Mouse (Mus musculus) MEL (cell line): ENCODE measurements around the gene Sh3rf3. TPM values are rescaled to one million over a fixed set of nuclear protein-coding genes. Genes with fewer than 3 reads are reported as not detected.

ENCODE experiments used
- DNase-seq: peaks from one replicate; pipeline ENCODE4 v3.0.0; 2011; ENCODE audit warnings: low read depth, low spot score
- H3K27ac ChIP-seq: 2 replicates; pipeline ENCODE4 v1.5.1; 2012; ENCODE audit warnings: low read depth, mild to moderate bottlenecking, control low read depth, low read length, moderate library complexity; ENCODE audit not compliant: control insufficient read depth
- H3K27me3 ChIP-seq, 2 experiments: fragments of 150-350 bp in 1 of 2; sonication (generic) in 1 of 2; 2 replicates each; pipeline ENCODE4 v1.6.1; 2012; ENCODE audit warnings: low read length in 2 of 2, mild to moderate bottlenecking in 2 of 2, improper control_type of control experiment in 1 of 2, moderate library complexity in 1 of 2; ENCODE audit not compliant: insufficient read depth in 2 of 2, control insufficient read depth in 1 of 2
- H3K36me3 ChIP-seq, 2 experiments: 2 replicates each; pipeline ENCODE4 v1.6.1; 2012 to 2014; ENCODE audit warnings: low read length in 2 of 2, improper control_type of control experiment in 1 of 2, inconsistent platforms in 1 of 2, mild to moderate bottlenecking in 1 of 2; ENCODE audit not compliant: insufficient read depth in 2 of 2, control insufficient read depth in 1 of 2
- H3K4me1 ChIP-seq, 2 experiments: fragments of 150-350 bp in 1 of 2; sonication (generic) in 1 of 2; 2 replicates each; pipeline ENCODE4 v1.6.1; 2012; ENCODE audit warnings: low read length in 2 of 2, improper control_type of control experiment in 1 of 2, mild to moderate bottlenecking in 1 of 2; ENCODE audit not compliant: insufficient read depth in 2 of 2, control insufficient read depth in 1 of 2
- H3K4me3 ChIP-seq, 2 experiments: fragments of 150-350 bp in 1 of 2; sonication (generic) in 1 of 2; 2 replicates each; pipeline ENCODE4 v1.5.1; 2012; ENCODE audit warnings: low read depth in 2 of 2, low read length in 2 of 2, mild to moderate bottlenecking in 2 of 2, moderate library complexity in 2 of 2, control low read depth in 1 of 2, improper control_type of control experiment in 1 of 2; ENCODE audit not compliant: control insufficient read depth in 1 of 2, insufficient read depth in 1 of 2
- H3K79me2 ChIP-seq: 2 replicates; pipeline ENCODE4 v1.6.1; 2012; ENCODE audit warnings: mild to moderate bottlenecking, low read length, moderate library complexity; ENCODE audit not compliant: control insufficient read depth, poor library complexity, insufficient read depth
- H3K9ac ChIP-seq: 2 replicates; pipeline ENCODE4 v1.6.1; 2012; ENCODE audit warnings: low read depth, mild to moderate bottlenecking, control low read depth, low read length, moderate library complexity; ENCODE audit not compliant: control insufficient read depth, poor library complexity, severe bottlenecking
- H3K9me3 ChIP-seq: fragments of 150-350 bp; sonication (generic); replicated peaks from 2 replicates; pipeline ENCODE4 v1.6.1; 2012; ENCODE audit warnings: mild to moderate bottlenecking, low read length, improper control_type of control experiment, moderate library complexity; ENCODE audit not compliant: insufficient read depth
- BHLHE40 ChIP-seq: IDR thresholded peaks from 2 replicates; pipeline ENCODE4 v1.6.1; 2012; ENCODE audit warnings: low read depth, mild to moderate bottlenecking, inconsistent platforms, low read length, improper control_type of control experiment, borderline replicate concordance
- CHD1 ChIP-seq: IDR thresholded peaks from 2 replicates; pipeline ENCODE4 v1.6.1; 2012; ENCODE audit warnings: low read depth, mild to moderate bottlenecking, inconsistent platforms, low read length, improper control_type of control experiment
- CHD2 ChIP-seq: IDR thresholded peaks from 2 replicates; pipeline ENCODE4 v1.6.1; 2011; ENCODE audit warnings: low read length, improper control_type of control experiment
- ETS1 ChIP-seq: IDR thresholded peaks from 2 replicates; pipeline ENCODE4 v1.6.1; 2012; ENCODE audit warnings: low read depth, mild to moderate bottlenecking, inconsistent platforms, low read length, improper control_type of control experiment, moderate library complexity
- GABPA ChIP-seq: IDR thresholded peaks from 2 replicates; pipeline ENCODE4 v1.6.1; 2012; ENCODE audit warnings: low read depth, mild to moderate bottlenecking, inconsistent platforms, low read length, improper control_type of control experiment, moderate library complexity
- GATA1 ChIP-seq: IDR thresholded peaks from 2 replicates; pipeline ENCODE4 v1.6.1; 2011; ENCODE audit warnings: low read depth, low read length, improper control_type of control experiment
- HCFC1 ChIP-seq: IDR thresholded peaks from 2 replicates; pipeline ENCODE4 v1.6.1; 2012; ENCODE audit warnings: low read depth, mild to moderate bottlenecking, inconsistent platforms, low read length, improper control_type of control experiment, moderate library complexity
- JUND ChIP-seq: IDR thresholded peaks from 2 replicates; pipeline ENCODE4 v1.6.1; 2011; ENCODE audit warnings: low read depth, mild to moderate bottlenecking, improper control_type of control experiment, low read length
- MAX ChIP-seq: IDR thresholded peaks from 2 replicates; pipeline ENCODE4 v1.6.1; 2011; ENCODE audit warnings: low read length, improper control_type of control experiment
- NRF1 ChIP-seq: IDR thresholded peaks from 2 replicates; pipeline ENCODE4 v1.6.1; 2014; ENCODE audit warnings: low read depth, mild to moderate bottlenecking, inconsistent platforms, low read length, improper control_type of control experiment, moderate library complexity; ENCODE audit not compliant: poor library complexity, insufficient read depth, severe bottlenecking
- POLR2AphosphoS2 ChIP-seq: IDR thresholded peaks from 2 replicates; pipeline ENCODE4 v1.6.1; 2011; ENCODE audit warnings: low read length, improper control_type of control experiment
- POLR2AphosphoS5 ChIP-seq: IDR thresholded peaks from 2 replicates; pipeline ENCODE4 v1.6.1; 2012; ENCODE audit warnings: low read depth, borderline replicate concordance, mild to moderate bottlenecking, inconsistent platforms, low read length, moderate library complexity, mixed read lengths
- RCOR1 ChIP-seq: IDR thresholded peaks from 2 replicates; pipeline ENCODE4 v1.6.1; 2012; ENCODE audit warnings: low read depth, mild to moderate bottlenecking, inconsistent platforms, low read length, improper control_type of control experiment
- ZC3H11A ChIP-seq: IDR thresholded peaks from 2 replicates; pipeline ENCODE4 v1.6.1; 2012; ENCODE audit warnings: low read depth, mild to moderate bottlenecking, inconsistent platforms, low read length, improper control_type of control experiment
- ZKSCAN1 ChIP-seq: IDR thresholded peaks from 2 replicates; pipeline ENCODE4 v1.6.1; 2012; ENCODE audit warnings: low read depth, mild to moderate bottlenecking, inconsistent platforms, low read length, improper control_type of control experiment, moderate library complexity
- ZMIZ1 ChIP-seq: IDR thresholded peaks from 2 replicates; pipeline ENCODE4 v1.6.1; 2012; ENCODE audit warnings: low read depth, mild to moderate bottlenecking, inconsistent platforms, low read length, improper control_type of control experiment, moderate library complexity
- ZNF384 ChIP-seq: IDR thresholded peaks from 2 replicates; pipeline ENCODE4 v1.6.1; 2012; ENCODE audit warnings: low read depth, mild to moderate bottlenecking, inconsistent platforms, low read length, improper control_type of control experiment
- polyA plus RNA-seq, 2 experiments: library from polyadenylated mRNA; stranded (reverse) in 1 of 2; unstranded in 1 of 2; fragments of >175 nt in 1 of 2; fragments of >200 nt in 1 of 2; gene quantifications; 2 replicates each; pipeline versions ENCODE4 v1.2.1 to v1.2.4; 2012; ENCODE audit warnings: low replicate concordance in 2 of 2, low read depth in 1 of 2; ENCODE audit not compliant: insufficient read length in 2 of 2, insufficient read depth in 1 of 2, missing spikeins in 1 of 2
- total RNA-seq: library from RNA; depleted of rRNA; stranded (reverse); fragments of 300-350 nt; gene quantifications from 2 replicates; pipeline ENCODE4 v1.2.3, GENCODE M21; 2012

The Sh3rf3 gene
- total and polyA plus RNA-seq, 3 experiments = not detected

GRCm38 (mm10) chr10:58833146-58833545 lies 20.0 kb downstream of the Sh3rf3 start:
- no peaks in the 10 kb centered on the region for H3K36me3 ChIP-seq
- H3K9me3 ChIP-seq = no peaks in the 10 kb centered on the region
- H3K27me3 ChIP-seq = no peaks in the 10 kb centered on the region
- H3K4me3 ChIP-seq = no peak overlapping the region
- H3K4me1 ChIP-seq = no peaks in the 10 kb centered on the region
- H3K9ac ChIP-seq = no peak overlapping the region
- no peak overlapping the region for H3K27ac ChIP-seq
- H3K79me2 ChIP-seq = no peaks in the 10 kb centered on the region
- TF ChIP-seq CHD2 (no peak), RCOR1 (no peak), ZC3H11A (no peak), ZMIZ1 (no peak), POLR2AphosphoS2 (no peak), HCFC1 (no peak), NRF1 (no peak), JUND (no peak), BHLHE40 (no peak), ZKSCAN1 (no peak), ETS1 (no peak), CHD1 (no peak), MAX (no peak), GATA1 (no peak)
- DNase-seq = no peak

GRCm38 (mm10) chr10:58833741-58834178 lies 20.6 kb downstream of the Sh3rf3 start:
- Histone ChIP-seq H3K27ac (no peak overlapping the region), H3K4me3 (no peak overlapping the region), H3K9me3 (no peaks in the 10 kb centered on the region), H3K79me2 (no peaks in the 10 kb centered on the region), H3K4me1 (no peaks in the 10 kb centered on the region), H3K9ac (no peak overlapping the region), H3K27me3 (no peaks in the 10 kb centered on the region), H3K36me3 (no peaks in the 10 kb centered on the region)
- DNase-seq = no peak
- TF ChIP-seq ZNF384 = no peak
- no peak for TF ChIP-seq POLR2AphosphoS5
- TF ChIP-seq GABPA = no peak
- no peak for TF ChIP-seq CHD1
